Mouse (Mus musculus) myocyte (in vitro differentiated cells): ENCODE measurements around the gene Svip. TPM values are rescaled to one million over a fixed set of nuclear protein-coding genes. Genes with fewer than 3 reads are reported as not detected.

Source experiments
- H3K27me3 ChIP-seq: one replicate; pipeline ENCODE4 v1.6.1; 2011; ENCODE audit not compliant: control insufficient read depth, insufficient read depth, insufficient read length
- H3K36me3 ChIP-seq: one replicate; pipeline ENCODE4 v1.6.1; 2011; ENCODE audit not compliant: control insufficient read depth, insufficient read depth
- H3K4me2 ChIP-seq: one replicate; pipeline ENCODE4 v1.6.1; 2011; ENCODE audit warnings: low read depth, control low read depth
- H3K4me3 ChIP-seq: one replicate; pipeline ENCODE4 v1.5.1; 2011; ENCODE audit warnings: mild to moderate bottlenecking, control low read depth, moderate library complexity
- H3K79me2 ChIP-seq: one replicate; pipeline ENCODE4 v1.6.1; 2011; ENCODE audit not compliant: control insufficient read depth, insufficient read depth
- H3ac ChIP-seq: one replicate; pipeline ENCODE4 v1.6.1; 2011; ENCODE audit not compliant: control insufficient read depth, insufficient read length
- CEBPB ChIP-seq: IDR thresholded peaks from 2 replicates; pipeline ENCODE4 v1.6.1; 2011; ENCODE audit warnings: mild to moderate bottlenecking, moderate library complexity; ENCODE audit not compliant: poor library complexity, insufficient read depth, severe bottlenecking
- E2F4 ChIP-seq: IDR thresholded peaks from one replicate; pipeline ENCODE4 v1.6.1; 2011; ENCODE audit warnings: mild to moderate bottlenecking, control low read depth, moderate library complexity; ENCODE audit not compliant: insufficient read depth
- MAX ChIP-seq: IDR thresholded peaks from one replicate; pipeline ENCODE4 v1.6.1; 2011; ENCODE audit warnings: low read depth, mild to moderate bottlenecking, control low read depth
- MYOD1 ChIP-seq, 3 experiments: IDR thresholded peaks; one replicate each; pipeline ENCODE4 v1.6.1; 2011; ENCODE audit warnings: control low read depth in 2 of 3, low read depth in 2 of 3, mild to moderate bottlenecking in 2 of 3, moderate library complexity in 1 of 3; ENCODE audit not compliant: insufficient read length in 2 of 3, control insufficient read depth in 1 of 3
- MYOG ChIP-seq, 3 experiments: IDR thresholded peaks; one replicate each; pipeline ENCODE4 v1.6.1; 2011; ENCODE audit warnings: control low read depth in 2 of 3, low read depth in 2 of 3, mild to moderate bottlenecking in 2 of 3; ENCODE audit not compliant: insufficient read length in 2 of 3, control insufficient read depth in 1 of 3, insufficient read depth in 1 of 3
- POLR2A ChIP-seq: IDR thresholded peaks from one replicate; pipeline ENCODE4 v1.6.1; 2011; ENCODE audit warnings: low read depth, mild to moderate bottlenecking, control low read depth, moderate library complexity; ENCODE audit not compliant: insufficient read length
- POLR2AphosphoS2 ChIP-seq: IDR thresholded peaks from one replicate; pipeline ENCODE4 v1.6.1; 2011; ENCODE audit warnings: low read depth, control low read depth; ENCODE audit not compliant: insufficient read length
- REST ChIP-seq: IDR thresholded peaks from one replicate; pipeline ENCODE4 v1.6.1; 2011; ENCODE audit warnings: mild to moderate bottlenecking, control low read depth, moderate library complexity; ENCODE audit not compliant: insufficient read depth, insufficient read length
- SRF ChIP-seq: IDR thresholded peaks from one replicate; pipeline ENCODE4 v1.6.1; 2011; ENCODE audit warnings: low read depth; ENCODE audit not compliant: control insufficient read depth, insufficient read length
- TCF12 ChIP-seq: IDR thresholded peaks from one replicate; pipeline ENCODE4 v1.6.1; 2011; ENCODE audit warnings: mild to moderate bottlenecking, control low read depth; ENCODE audit not compliant: poor library complexity, insufficient read depth, severe bottlenecking
- TCF3 ChIP-seq: IDR thresholded peaks from one replicate; pipeline ENCODE4 v1.6.1; 2011; ENCODE audit warnings: low read depth, control low read depth; ENCODE audit not compliant: insufficient read length
- USF1 ChIP-seq: IDR thresholded peaks from one replicate; pipeline ENCODE4 v1.6.1; 2011; ENCODE audit warnings: low read depth, mild to moderate bottlenecking, control low read depth, moderate library complexity
- polyA plus RNA-seq: library from polyadenylated mRNA; unstranded; fragments of >200 nt; fragmentation: generic; extraction: Trizol; gene quantifications from one replicate; pipeline ENCODE4 v1.2.1, GENCODE M21; 2012; ENCODE audit warnings: missing spikeins

Gene Svip
- polyA plus RNA-seq, 1 experiment: 0.80 TPM

- Histone ChIP-seq H3ac (no peak overlapping the region), H3K27me3 (no peaks in the 10 kb centered on the region), H3K79me2 (no peaks in the 10 kb centered on the region), H3K4me2 (no peak overlapping the region), H3K4me3 (no peak overlapping the region), H3K36me3 (no peaks in the 10 kb centered on the region)
- TF ChIP-seq CEBPB: no peak
- no peak for TF ChIP-seq USF1
- TF ChIP-seq MYOD1 (IDR thresholded peaks at IDR 0.05; ENCODE audit: control insufficient read depth in 1 of 3, insufficient read length in 2 of 3, low read depth in 2 of 3): no peak
- no peak for TF ChIP-seq POLR2A
- no peak for TF ChIP-seq E2F4
Observed at GRCm38 (mm10) chr7:51991020-51991419, 14.8 kb downstream of the Svip start.

- Histone ChIP-seq H3K36me3 (no peaks in the 10 kb centered on the region), H3K4me3 (no peak overlapping the region), H3K27me3 (no peaks in the 10 kb centered on the region), H3K79me2 (no peaks in the 10 kb centered on the region), H3K4me2 (no peak overlapping the region), H3ac (no peak overlapping the region)
- TF ChIP-seq CEBPB (no peak), MYOG (IDR thresholded peaks at IDR 0.05; ENCODE audit: control insufficient read depth in 1 of 3, insufficient read depth in 1 of 3, insufficient read length in 2 of 3, low read depth in 2 of 3) (no peak), E2F4 (no peak), USF1 (no peak), TCF12 (no peak), SRF (no peak), MYOD1 (IDR thresholded peaks at IDR 0.05; ENCODE audit: control insufficient read depth in 1 of 3, insufficient read length in 2 of 3, low read depth in 2 of 3) (no peak), POLR2A (no peak), MAX (no peak)
Observed at GRCm38 (mm10) chr7:51986909-51987308, 18.9 kb downstream of the Svip start.

DNA sequence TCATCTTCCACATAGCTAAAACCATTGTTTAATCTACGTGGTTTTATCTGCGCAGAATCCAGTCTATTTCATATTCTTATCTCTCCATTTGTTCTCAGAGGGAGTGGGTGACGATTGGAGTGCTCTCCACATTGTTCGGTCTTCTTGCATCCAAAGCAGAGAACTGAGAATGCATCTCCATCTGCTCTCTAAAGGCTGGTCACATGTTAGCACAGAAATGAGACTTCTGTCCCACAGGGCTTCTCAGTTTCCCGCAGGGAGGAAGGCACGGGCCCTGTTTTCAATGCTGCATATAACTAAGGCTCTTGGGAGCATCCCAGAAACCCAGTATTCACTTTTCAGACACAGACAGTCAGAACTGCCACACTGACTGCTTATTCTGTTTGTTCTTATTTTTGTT, 20.1 kb downstream of the Svip start:
- Histone ChIP-seq H3K4me3 (no peak overlapping the region), H3K4me2 (no peak overlapping the region), H3K79me2 (no peaks in the 10 kb centered on the region), H3K27me3 (no peaks in the 10 kb centered on the region), H3K36me3 (no peaks in the 10 kb centered on the region), H3ac (no peak overlapping the region)
- no peak for TF ChIP-seq CEBPB
- no peak for TF ChIP-seq MAX
- TF ChIP-seq SRF: no peak
- TF ChIP-seq MYOG (IDR thresholded peaks at IDR 0.05; ENCODE audit: control insufficient read depth in 1 of 3, insufficient read depth in 1 of 3, insufficient read length in 2 of 3, low read depth in 2 of 3): no peak
- TF ChIP-seq POLR2AphosphoS2: no peak
- TF ChIP-seq MYOD1 (IDR thresholded peaks at IDR 0.05; ENCODE audit: control insufficient read depth in 1 of 3, insufficient read length in 2 of 3, low read depth in 2 of 3): no peak
- no peak for TF ChIP-seq REST
- no peak for TF ChIP-seq USF1
- no peak for TF ChIP-seq TCF12
- no peak for TF ChIP-seq POLR2A
- TF ChIP-seq E2F4: no peak
- TF ChIP-seq TCF3: no peak

- Histone ChIP-seq H3K4me3 (no peak overlapping the region), H3ac (no peak overlapping the region), H3K27me3 (no peaks in the 10 kb centered on the region), H3K79me2 (no peaks in the 10 kb centered on the region), H3K4me2 (no peak overlapping the region), H3K36me3 (no peaks in the 10 kb centered on the region)
- TF ChIP-seq CEBPB: 0 out of 2 replicates have a peak, but pooled peaks have one; percentile 28
- TF ChIP-seq MYOD1 (IDR thresholded peaks at IDR 0.05; ENCODE audit: control insufficient read depth in 1 of 3, insufficient read length in 2 of 3, low read depth in 2 of 3): no peak
- no peak for TF ChIP-seq TCF12
- TF ChIP-seq TCF3: no peak
- TF ChIP-seq MYOG (IDR thresholded peaks at IDR 0.05; ENCODE audit: control insufficient read depth in 1 of 3, insufficient read depth in 1 of 3, insufficient read length in 2 of 3, low read depth in 2 of 3): no peak
Observed at GRCm38 (mm10) chr7:51982303-51982702, 23.5 kb downstream of the Svip start.

DNA sequence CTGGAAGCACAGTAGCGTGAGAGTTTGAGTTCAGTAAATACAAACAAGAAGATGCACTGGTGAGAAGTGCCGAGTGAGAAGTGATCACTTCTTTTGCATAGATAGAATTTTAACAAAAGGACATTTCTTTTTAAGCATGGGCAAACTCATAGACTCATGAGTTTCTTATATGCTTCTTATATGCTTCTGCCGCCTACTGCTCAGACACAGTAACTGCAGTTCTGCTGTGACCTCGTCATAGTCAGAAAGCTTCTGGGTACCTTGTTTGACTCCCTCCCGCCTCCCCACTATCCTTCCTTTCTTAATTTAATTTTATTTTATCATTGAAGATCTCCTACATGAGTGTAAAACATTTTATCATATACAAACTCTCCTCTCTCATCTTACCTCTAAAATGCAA, 26.5 kb downstream of the Svip start:
- Histone ChIP-seq H3ac (no peak overlapping the region), H3K79me2 (no peaks in the 10 kb centered on the region), H3K4me2 (no peak overlapping the region), H3K4me3 (no peak overlapping the region), H3K27me3 (no peaks in the 10 kb centered on the region), H3K36me3 (no peaks in the 10 kb centered on the region)
- TF ChIP-seq CEBPB: no peak
- TF ChIP-seq POLR2AphosphoS2: no peak
- no peak for TF ChIP-seq MYOD1 (IDR thresholded peaks at IDR 0.05; ENCODE audit: control insufficient read depth in 1 of 3, insufficient read length in 2 of 3, low read depth in 2 of 3)
- TF ChIP-seq MYOG (IDR thresholded peaks at IDR 0.05; ENCODE audit: control insufficient read depth in 1 of 3, insufficient read depth in 1 of 3, insufficient read length in 2 of 3, low read depth in 2 of 3): no peak
- no peak for TF ChIP-seq E2F4
- no peak for TF ChIP-seq USF1
- TF ChIP-seq REST: no peak
